Mouse (Mus musculus) MEL (cell line): ENCODE measurements at regions not wholly inside any gene's neighbourhood (a gene's known extent, or its start where the extent isn't known, plus 50 kb on each side); places are given as distances from the start of the nearest gene placed in this dataset.

Source experiments
- DNase-seq: peaks from one replicate; pipeline ENCODE4 v3.0.0; 2011; ENCODE audit warnings: low read depth, low spot score
- H3K27ac ChIP-seq: 2 replicates; pipeline ENCODE4 v1.5.1; 2012; ENCODE audit warnings: low read depth, mild to moderate bottlenecking, control low read depth, low read length, moderate library complexity; ENCODE audit not compliant: control insufficient read depth
- H3K27me3 ChIP-seq, 2 experiments: fragments of 150-350 bp in 1 of 2; sonication (generic) in 1 of 2; 2 replicates each; pipeline ENCODE4 v1.6.1; 2012; ENCODE audit warnings: low read length in 2 of 2, mild to moderate bottlenecking in 2 of 2, improper control_type of control experiment in 1 of 2, moderate library complexity in 1 of 2; ENCODE audit not compliant: insufficient read depth in 2 of 2, control insufficient read depth in 1 of 2
- H3K36me3 ChIP-seq, 2 experiments: 2 replicates each; pipeline ENCODE4 v1.6.1; 2012 to 2014; ENCODE audit warnings: low read length in 2 of 2, improper control_type of control experiment in 1 of 2, inconsistent platforms in 1 of 2, mild to moderate bottlenecking in 1 of 2; ENCODE audit not compliant: insufficient read depth in 2 of 2, control insufficient read depth in 1 of 2
- H3K4me1 ChIP-seq, 2 experiments: fragments of 150-350 bp in 1 of 2; sonication (generic) in 1 of 2; 2 replicates each; pipeline ENCODE4 v1.6.1; 2012; ENCODE audit warnings: low read length in 2 of 2, improper control_type of control experiment in 1 of 2, mild to moderate bottlenecking in 1 of 2; ENCODE audit not compliant: insufficient read depth in 2 of 2, control insufficient read depth in 1 of 2
- H3K4me3 ChIP-seq, 2 experiments: fragments of 150-350 bp in 1 of 2; sonication (generic) in 1 of 2; 2 replicates each; pipeline ENCODE4 v1.5.1; 2012; ENCODE audit warnings: low read depth in 2 of 2, low read length in 2 of 2, mild to moderate bottlenecking in 2 of 2, moderate library complexity in 2 of 2, control low read depth in 1 of 2, improper control_type of control experiment in 1 of 2; ENCODE audit not compliant: control insufficient read depth in 1 of 2, insufficient read depth in 1 of 2
- H3K79me2 ChIP-seq: 2 replicates; pipeline ENCODE4 v1.6.1; 2012; ENCODE audit warnings: mild to moderate bottlenecking, low read length, moderate library complexity; ENCODE audit not compliant: control insufficient read depth, poor library complexity, insufficient read depth
- H3K9ac ChIP-seq: 2 replicates; pipeline ENCODE4 v1.6.1; 2012; ENCODE audit warnings: low read depth, mild to moderate bottlenecking, control low read depth, low read length, moderate library complexity; ENCODE audit not compliant: control insufficient read depth, poor library complexity, severe bottlenecking
- H3K9me3 ChIP-seq: fragments of 150-350 bp; sonication (generic); replicated peaks from 2 replicates; pipeline ENCODE4 v1.6.1; 2012; ENCODE audit warnings: mild to moderate bottlenecking, low read length, improper control_type of control experiment, moderate library complexity; ENCODE audit not compliant: insufficient read depth
- BHLHE40 ChIP-seq: IDR thresholded peaks from 2 replicates; pipeline ENCODE4 v1.6.1; 2012; ENCODE audit warnings: low read depth, mild to moderate bottlenecking, inconsistent platforms, low read length, improper control_type of control experiment, borderline replicate concordance
- CHD1 ChIP-seq: IDR thresholded peaks from 2 replicates; pipeline ENCODE4 v1.6.1; 2012; ENCODE audit warnings: low read depth, mild to moderate bottlenecking, inconsistent platforms, low read length, improper control_type of control experiment
- CHD2 ChIP-seq: IDR thresholded peaks from 2 replicates; pipeline ENCODE4 v1.6.1; 2011; ENCODE audit warnings: low read length, improper control_type of control experiment
- CTCF ChIP-seq, 3 experiments: IDR thresholded peaks in 2 of 3; conservative IDR thresholded peaks in 1 of 3; 2 replicates each; pipeline ENCODE4 v1.5.1; 2011 to 2012; ENCODE audit warnings: low read length in 3 of 3, low read depth in 2 of 3, mild to moderate bottlenecking in 2 of 3, improper control_type of control experiment in 1 of 3, inconsistent platforms in 1 of 3, mixed read lengths in 1 of 3, moderate library complexity in 1 of 3; ENCODE audit not compliant: control insufficient read depth in 1 of 3, insufficient read depth in 1 of 3, poor library complexity in 1 of 3, severe bottlenecking in 1 of 3
- E2F4 ChIP-seq: IDR thresholded peaks from 2 replicates; pipeline ENCODE4 v1.6.1; 2011; ENCODE audit warnings: low read depth, low read length, improper control_type of control experiment, borderline replicate concordance
- ELF1 ChIP-seq: IDR thresholded peaks from 2 replicates; pipeline ENCODE4 v1.6.1; 2014; ENCODE audit warnings: low read depth, mild to moderate bottlenecking, inconsistent platforms, low read length, improper control_type of control experiment, moderate library complexity
- EP300 ChIP-seq, 2 experiments: IDR thresholded peaks; 2 replicates each; pipeline ENCODE4 v1.6.1; 2011; ENCODE audit warnings: improper control_type of control experiment in 2 of 2, low read length in 2 of 2, low read depth in 1 of 2, mild to moderate bottlenecking in 1 of 2
- ETS1 ChIP-seq: IDR thresholded peaks from 2 replicates; pipeline ENCODE4 v1.6.1; 2012; ENCODE audit warnings: low read depth, mild to moderate bottlenecking, inconsistent platforms, low read length, improper control_type of control experiment, moderate library complexity
- GATA1 ChIP-seq: IDR thresholded peaks from 2 replicates; pipeline ENCODE4 v1.6.1; 2011; ENCODE audit warnings: low read depth, low read length, improper control_type of control experiment
- HCFC1 ChIP-seq: IDR thresholded peaks from 2 replicates; pipeline ENCODE4 v1.6.1; 2012; ENCODE audit warnings: low read depth, mild to moderate bottlenecking, inconsistent platforms, low read length, improper control_type of control experiment, moderate library complexity
- JUND ChIP-seq: IDR thresholded peaks from 2 replicates; pipeline ENCODE4 v1.6.1; 2011; ENCODE audit warnings: low read depth, mild to moderate bottlenecking, improper control_type of control experiment, low read length
- MAX ChIP-seq: IDR thresholded peaks from 2 replicates; pipeline ENCODE4 v1.6.1; 2011; ENCODE audit warnings: low read length, improper control_type of control experiment
- MAZ ChIP-seq: IDR thresholded peaks from 2 replicates; pipeline ENCODE4 v1.6.1; 2012; ENCODE audit warnings: low read depth, mild to moderate bottlenecking, inconsistent platforms, low read length, improper control_type of control experiment
- MEF2A ChIP-seq: IDR thresholded peaks from 2 replicates; pipeline ENCODE4 v1.6.1; 2014; ENCODE audit warnings: low read depth, mild to moderate bottlenecking, inconsistent platforms, low read length, improper control_type of control experiment; ENCODE audit not compliant: poor library complexity, insufficient replicate concordance, severe bottlenecking; ENCODE audit errors: extremely low read depth
- MYB ChIP-seq: IDR thresholded peaks from 2 replicates; pipeline ENCODE4 v1.6.1; 2011; ENCODE audit warnings: mild to moderate bottlenecking, low read depth, low read length, improper control_type of control experiment
- MYC ChIP-seq: IDR thresholded peaks from 2 replicates; pipeline ENCODE4 v1.6.1; 2011; ENCODE audit warnings: low read depth, mild to moderate bottlenecking, low read length, improper control_type of control experiment, moderate library complexity
- POLR2A ChIP-seq, 2 experiments: IDR thresholded peaks; 2 replicates each; pipeline ENCODE4 v1.6.1; 2011 to 2012; ENCODE audit warnings: low read length in 2 of 2, mild to moderate bottlenecking in 2 of 2, control low read depth in 1 of 2, improper control_type of control experiment in 1 of 2, low read depth in 1 of 2, moderate library complexity in 1 of 2; ENCODE audit not compliant: control insufficient read depth in 1 of 2, insufficient read depth in 1 of 2, poor library complexity in 1 of 2
- POLR2AphosphoS5 ChIP-seq: IDR thresholded peaks from 2 replicates; pipeline ENCODE4 v1.6.1; 2012; ENCODE audit warnings: low read depth, borderline replicate concordance, mild to moderate bottlenecking, inconsistent platforms, low read length, moderate library complexity, mixed read lengths
- RAD21 ChIP-seq: IDR thresholded peaks from 2 replicates; pipeline ENCODE4 v1.6.1; 2011; ENCODE audit warnings: mild to moderate bottlenecking, low read depth, low read length, improper control_type of control experiment
- RCOR1 ChIP-seq: IDR thresholded peaks from 2 replicates; pipeline ENCODE4 v1.6.1; 2012; ENCODE audit warnings: low read depth, mild to moderate bottlenecking, inconsistent platforms, low read length, improper control_type of control experiment
- SIN3A ChIP-seq: IDR thresholded peaks from 2 replicates; pipeline ENCODE4 v1.6.1; 2012; ENCODE audit warnings: low read length, improper control_type of control experiment, inconsistent platforms
- SMC3 ChIP-seq: IDR thresholded peaks from 2 replicates; pipeline ENCODE4 v1.6.1; 2011; ENCODE audit warnings: low read depth, low read length, improper control_type of control experiment
- TBP ChIP-seq: IDR thresholded peaks from 2 replicates; pipeline ENCODE4 v1.8.0; 2011; ENCODE audit warnings: low read depth, low read length, improper control_type of control experiment
- TCF12 ChIP-seq: IDR thresholded peaks from 2 replicates; pipeline ENCODE4 v1.6.1; 2014; ENCODE audit warnings: low read depth, mild to moderate bottlenecking, inconsistent platforms, low read length, improper control_type of control experiment, moderate library complexity
- UBTF ChIP-seq: IDR thresholded peaks from 2 replicates; pipeline ENCODE4 v1.6.1; 2012; ENCODE audit warnings: low read depth, mild to moderate bottlenecking, inconsistent platforms, low read length, improper control_type of control experiment, moderate library complexity, borderline replicate concordance; ENCODE audit not compliant: insufficient read depth
- USF1 ChIP-seq: IDR thresholded peaks from 2 replicates; pipeline ENCODE4 v1.6.1; 2014; ENCODE audit warnings: low read depth, mild to moderate bottlenecking, inconsistent platforms, low read length, improper control_type of control experiment, moderate library complexity
- ZC3H11A ChIP-seq: IDR thresholded peaks from 2 replicates; pipeline ENCODE4 v1.6.1; 2012; ENCODE audit warnings: low read depth, mild to moderate bottlenecking, inconsistent platforms, low read length, improper control_type of control experiment
- ZKSCAN1 ChIP-seq: IDR thresholded peaks from 2 replicates; pipeline ENCODE4 v1.6.1; 2012; ENCODE audit warnings: low read depth, mild to moderate bottlenecking, inconsistent platforms, low read length, improper control_type of control experiment, moderate library complexity
- ZMIZ1 ChIP-seq: IDR thresholded peaks from 2 replicates; pipeline ENCODE4 v1.6.1; 2012; ENCODE audit warnings: low read depth, mild to moderate bottlenecking, inconsistent platforms, low read length, improper control_type of control experiment, moderate library complexity
- ZNF384 ChIP-seq: IDR thresholded peaks from 2 replicates; pipeline ENCODE4 v1.6.1; 2012; ENCODE audit warnings: low read depth, mild to moderate bottlenecking, inconsistent platforms, low read length, improper control_type of control experiment

DNA sequence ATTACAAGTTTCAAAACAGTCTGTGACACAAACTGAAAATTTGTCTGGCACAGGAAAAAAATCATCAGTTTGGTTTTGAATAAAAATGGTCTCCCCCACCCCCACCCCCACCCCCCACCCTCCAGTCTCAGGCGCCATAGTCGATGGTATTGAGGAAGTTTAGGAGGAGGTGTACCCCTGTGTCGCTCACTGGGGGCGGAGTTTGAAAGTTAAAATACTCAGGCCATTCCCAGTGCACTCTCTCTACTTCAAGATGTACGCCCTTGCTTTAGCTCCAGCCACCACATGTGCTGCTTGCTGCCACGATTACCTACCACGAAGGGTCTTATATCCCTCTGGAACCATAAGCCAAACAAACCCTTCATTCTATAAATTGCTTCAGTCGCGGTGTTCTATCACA is 337.6 kb downstream of the Rapgef2 start:
- TF ChIP-seq POLR2A (IDR thresholded peaks at IDR 0.05; ENCODE audit: control insufficient read depth in 1 of 2, insufficient read depth in 1 of 2, low read depth in 1 of 2, low read length in 2 of 2, poor library complexity in 1 of 2) (no peak), MAX (no peak), BHLHE40 (no peak), ZKSCAN1 (no peak), SIN3A (no peak), UBTF (no peak), ELF1 (no peak)
- H3K4me1 ChIP-seq: peaks cover 4 to 10% of the 10 kb centered on the region in 2 experiments
- H3K27me3 ChIP-seq: no peaks in the 10 kb centered on the region
- H3K27ac ChIP-seq: peak overlapping the region; percentile 60
- no peaks in the 10 kb centered on the region for H3K79me2 ChIP-seq
- peak overlapping the region; percentile 35 to 67 for H3K4me3 ChIP-seq
- DNase-seq: no peak
- peaks cover 0 to 13% of the 10 kb centered on the region in 2 experiments; a peak in 2 of 4 replicates for H3K36me3 ChIP-seq
- H3K9ac ChIP-seq: peak overlapping the region; percentile 56
- no peaks in the 10 kb centered on the region for H3K9me3 ChIP-seq

DNA sequence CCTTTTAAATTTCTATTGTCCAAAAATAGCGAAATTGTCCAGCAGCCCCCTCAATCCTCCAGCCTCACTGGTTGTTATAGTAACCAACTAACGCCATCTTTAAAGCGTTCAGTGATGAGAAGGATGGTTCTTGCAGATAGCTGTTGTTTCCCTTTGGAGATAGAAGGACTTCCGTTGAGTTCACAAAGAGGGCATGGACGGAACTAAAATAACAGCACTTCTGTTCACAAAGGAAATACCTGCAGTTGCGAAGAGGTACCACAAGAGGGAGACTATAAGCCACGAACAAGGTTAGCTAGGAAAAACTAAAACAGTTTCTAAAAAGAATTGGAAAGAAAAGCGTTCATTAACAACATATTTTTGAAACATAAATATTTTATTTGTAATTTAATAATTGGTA is 338.1 kb downstream of the Rapgef2 start:
- Histone ChIP-seq H3K27ac (peak overlapping the region; percentile 60), H3K4me1 (peaks cover 4 to 10% of the 10 kb centered on the region in 2 experiments)
- TF ChIP-seq CTCF (IDR thresholded peaks at IDR 0.05 in 2 of 3, conservative IDR thresholded peaks at IDR 0.05 in 1 of 3; ENCODE audit: control insufficient read depth in 1 of 3, insufficient read depth in 1 of 3, low read depth in 2 of 3, low read length in 3 of 3, poor library complexity in 1 of 3, severe bottlenecking in 1 of 3) (peak; percentile 12 to 84 (median 69); a peak in 4 of 6 replicates), CHD1 (no peak), MEF2A (no peak), ZNF384 (no peak), ETS1 (peak; percentile 65), ZKSCAN1 (no peak), SMC3 (peak; percentile 82), MYC (peak; percentile 57; the same call in 1 of the 2 replicates), ZMIZ1 (no peak), ZC3H11A (peak; percentile 81), TCF12 (0 out of 2 replicates have a peak, but pooled peaks have one; percentile 40), ELF1 (peak; percentile 43; the same call in 1 of the 2 replicates), BHLHE40 (peak; percentile 62; the same call in 1 of the 2 replicates), UBTF (no peak), RCOR1 (peak; percentile 49; the same call in 1 of the 2 replicates), CHD2 (no peak), MYB (peak; percentile 18; the same call in 1 of the 2 replicates), SIN3A (peak; percentile 81), EP300 (IDR thresholded peaks at IDR 0.05; ENCODE audit: low read depth in 1 of 2, low read length in 2 of 2) (peak; percentile 54 to 73; a peak in 3 of 4 replicates), MAZ (peak; percentile 68), GATA1 (peak; percentile 59), HCFC1 (peak; percentile 53; the same call in 1 of the 2 replicates), JUND (0 out of 2 replicates have a peak, but pooled peaks have one; percentile 46), POLR2AphosphoS5 (no peak), USF1 (no peak), E2F4 (no peak), POLR2A (IDR thresholded peaks at IDR 0.05; ENCODE audit: control insufficient read depth in 1 of 2, insufficient read depth in 1 of 2, low read depth in 1 of 2, low read length in 2 of 2, poor library complexity in 1 of 2) (no peak), TBP (no peak), RAD21 (peak; percentile 94)

More for the DNA sequence above, 338.1 kb downstream of the Rapgef2 start:
- peaks cover 0 to 13% of the 10 kb centered on the region in 2 experiments; a peak in 2 of 4 replicates for H3K36me3 ChIP-seq
- no peaks in the 10 kb centered on the region for H3K9me3 ChIP-seq
- DNase-seq: peak; percentile 91
- H3K79me2 ChIP-seq: no peaks in the 10 kb centered on the region
- H3K9ac ChIP-seq: peak overlapping the region; percentile 56
- peak overlapping the region; percentile 35 to 67; a peak in 3 of 4 replicates for H3K4me3 ChIP-seq
- no peaks in the 10 kb centered on the region for H3K27me3 ChIP-seq
